Mouse (Mus musculus): ENCODE data around the gene Sidt2. TPM values are rescaled to one million over a fixed set of nuclear protein-coding genes. Genes with fewer than 3 reads are reported as not detected.

Sidt2 gene
- polyA plus RNA-seq, 1 experiment from 2014 or later = 23.7 TPM

GRCm38 (mm10) chr9:45961855-45962254 lies 6.8 kb upstream of the Sidt2 start:
- no peaks in the 10 kb centered on the region for H3K9me3 ChIP-seq (replicated peaks)
- H3K4me3 ChIP-seq = no peak overlapping the region
- H3K36me3 ChIP-seq = peaks cover 69% of the 10 kb centered on the region
- no peaks in the 10 kb centered on the region for H3K27me3 ChIP-seq (ENCODE audit: low read depth, poor library complexity, severe bottlenecking)
- no peak for DNase-seq (ENCODE audit: low spot score)
- no peak overlapping the region for H3K27ac ChIP-seq (replicated peaks)
- H3K4me1 ChIP-seq = no peaks in the 10 kb centered on the region
- WGBS = 89% methylated on average over 2 of the region's 2 CpGs

DNA sequence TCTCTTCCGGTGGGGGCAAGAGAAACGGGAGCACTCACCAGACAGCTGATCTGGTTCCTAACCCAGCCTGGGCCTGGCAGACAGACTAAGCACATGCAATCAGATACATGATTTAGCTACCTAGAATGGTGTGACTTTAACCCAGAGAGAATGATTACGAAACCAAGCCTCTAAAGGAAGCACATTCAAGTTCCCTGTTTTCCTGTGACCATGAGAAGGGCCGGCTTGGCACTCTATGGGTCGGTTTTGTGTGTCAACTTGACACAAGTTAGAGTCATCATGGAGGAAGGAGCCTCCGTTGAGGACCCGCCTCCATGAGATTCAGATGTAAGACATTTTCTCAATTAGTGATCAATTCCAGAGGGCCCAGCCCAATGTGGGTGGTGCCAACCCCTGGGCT lies 4.6 kb upstream of the Sidt2 start:
- no peak for DNase-seq (ENCODE audit: low spot score)

GRCm38 (mm10) chr9:45958851-45959250 lies 3.8 kb upstream of the Sidt2 start:
- Histone ChIP-seq H3K9me3 (replicated peaks) (no peaks in the 10 kb centered on the region), H3K4me1 (peaks cover 20% of the 10 kb centered on the region), H3K4me3 (no peak overlapping the region), H3K27me3 (ENCODE audit: low read depth, poor library complexity, severe bottlenecking) (no peaks in the 10 kb centered on the region), H3K36me3 (peaks cover 38% of the 10 kb centered on the region), H3K27ac (replicated peaks) (no peak overlapping the region)
- no peak for DNase-seq (ENCODE audit: low spot score)
- WGBS = 55% methylated on average over 4 of the region's 4 CpGs

More for the DNA sequence above, 4.6 kb upstream of the Sidt2 start:
- Histone ChIP-seq H3K27ac (replicated peaks) (no peak overlapping the region), H3K9me3 (replicated peaks) (no peaks in the 10 kb centered on the region), H3K4me1 (peaks cover 12% of the 10 kb centered on the region), H3K4me3 (no peak overlapping the region), H3K27me3 (ENCODE audit: low read depth, poor library complexity, severe bottlenecking) (no peaks in the 10 kb centered on the region), H3K36me3 (peaks cover 47% of the 10 kb centered on the region)
- WGBS = 88% methylated on average over 7 of the region's 7 CpGs

GRCm38 (mm10) chr9:45958023-45958670 lies 3.1 kb upstream of the Sidt2 start:
- Histone ChIP-seq H3K27me3 (ENCODE audit: low read depth, poor library complexity, severe bottlenecking) (no peaks in the 10 kb centered on the region), H3K36me3 (peaks cover 31% of the 10 kb centered on the region), H3K4me3 (no peak overlapping the region), H3K9me3 (replicated peaks) (no peaks in the 10 kb centered on the region), H3K27ac (replicated peaks) (no peak overlapping the region), H3K4me1 (peaks cover 27% of the 10 kb centered on the region)
- WGBS = 81% methylated on average over 7 of the region's 7 CpGs
- no peak for DNase-seq (ENCODE audit: low spot score)

DNA sequence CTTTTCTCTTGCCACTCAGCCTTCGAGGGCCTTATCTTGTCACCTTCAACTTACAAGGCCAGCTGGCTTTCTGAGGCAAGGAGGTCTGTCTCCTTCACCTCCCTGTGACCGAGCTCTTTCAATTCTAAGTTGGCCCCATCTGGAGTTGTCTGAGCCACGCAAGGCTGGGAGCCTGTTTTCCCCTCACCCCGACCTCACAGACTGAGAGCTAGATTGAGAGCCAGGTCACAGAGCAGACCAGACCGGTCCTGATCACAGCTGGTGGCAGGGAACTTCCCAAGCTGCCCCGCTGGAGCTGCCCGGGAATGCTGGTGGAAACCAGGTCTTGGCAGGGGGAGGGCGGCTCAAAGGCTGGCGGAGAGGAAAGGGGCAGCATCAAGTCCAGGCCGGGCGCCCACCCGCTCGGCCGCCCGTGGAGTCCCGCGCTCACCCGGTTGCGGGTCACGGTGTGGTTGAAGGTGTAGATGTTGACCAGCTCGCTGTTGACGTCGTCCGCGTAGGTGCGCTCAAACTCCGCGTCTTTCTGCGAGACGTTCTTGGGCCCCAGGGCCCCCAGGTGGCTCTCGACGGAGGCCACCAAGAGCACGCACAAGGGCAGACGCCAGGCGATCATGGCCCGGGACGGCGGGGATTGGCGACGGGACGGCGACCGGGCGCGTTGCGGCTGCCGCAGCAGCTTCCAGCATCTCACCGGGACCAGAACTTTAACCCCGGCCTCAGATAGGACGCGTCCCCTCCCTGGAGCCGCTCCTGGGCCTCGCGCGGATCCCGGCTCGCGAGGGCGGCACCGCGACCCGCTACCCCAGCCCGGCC lies 558 bp downstream of the Sidt2 start:
- H3K4me3 ChIP-seq = peak overlapping the region; percentile 92
- under 1% methylated on average over 63 of the region's 63 CpGs for WGBS
- H3K27ac ChIP-seq (replicated peaks) = peak overlapping the region; percentile 93
- peaks cover 30% of the 10 kb centered on the region for H3K4me1 ChIP-seq
- peak; percentile 57 for DNase-seq (ENCODE audit: low spot score)
- no peaks in the 10 kb centered on the region for H3K9me3 ChIP-seq (replicated peaks)
- no peaks in the 10 kb centered on the region for H3K27me3 ChIP-seq (ENCODE audit: low read depth, poor library complexity, severe bottlenecking)
- H3K36me3 ChIP-seq = peaks cover 31% of the 10 kb centered on the region

DNA sequence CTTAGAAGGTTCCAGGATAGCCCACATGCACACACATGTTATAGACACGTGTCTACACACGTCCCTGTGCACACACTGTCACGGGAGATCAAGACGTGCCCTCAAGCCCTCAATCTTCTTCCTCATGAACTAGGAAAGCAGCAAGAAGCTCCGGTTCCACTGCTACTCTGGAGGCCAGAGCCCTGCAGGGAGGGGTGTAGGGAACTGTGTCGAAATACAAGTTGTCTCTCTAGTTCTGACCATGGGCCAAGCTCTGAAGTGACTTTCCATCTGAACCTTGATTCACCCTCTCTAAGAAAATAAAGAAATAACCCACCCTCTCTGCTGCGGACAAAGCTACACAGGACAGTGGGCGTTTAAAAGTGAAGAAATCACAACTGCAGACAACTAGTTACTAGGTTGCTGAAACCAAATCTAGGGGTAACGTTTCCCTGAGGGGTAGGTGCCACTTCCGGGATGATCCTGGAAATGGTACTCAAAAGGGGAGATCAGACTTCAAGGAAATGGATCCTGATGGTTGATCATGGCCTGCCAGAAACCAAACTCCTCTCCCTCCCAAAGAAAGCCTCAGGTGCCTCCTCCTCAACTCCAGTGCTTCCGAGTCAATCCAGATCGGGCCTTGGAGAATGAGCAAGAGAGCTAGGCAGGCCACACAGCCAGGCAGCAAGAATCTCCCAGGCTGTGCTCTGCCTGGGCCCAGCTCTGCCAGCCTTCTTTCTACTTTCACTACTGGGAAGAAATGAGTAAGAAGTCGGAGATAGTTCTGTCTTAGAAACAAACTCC lies 1.4 kb downstream of the Sidt2 start:
- DNase-seq (ENCODE audit: low spot score) = no peak
- Histone ChIP-seq H3K27ac (replicated peaks) (0 out of 2 replicates have a peak overlapping the region, but pooled peaks have one; percentile 46), H3K4me3 (peak overlapping the region; percentile 92), H3K27me3 (ENCODE audit: low read depth, poor library complexity, severe bottlenecking) (no peaks in the 10 kb centered on the region), H3K36me3 (peaks cover 38% of the 10 kb centered on the region), H3K9me3 (replicated peaks) (no peaks in the 10 kb centered on the region), H3K4me1 (peaks cover 30% of the 10 kb centered on the region)
- WGBS = 70% methylated on average over 13 of the region's 13 CpGs

DNA sequence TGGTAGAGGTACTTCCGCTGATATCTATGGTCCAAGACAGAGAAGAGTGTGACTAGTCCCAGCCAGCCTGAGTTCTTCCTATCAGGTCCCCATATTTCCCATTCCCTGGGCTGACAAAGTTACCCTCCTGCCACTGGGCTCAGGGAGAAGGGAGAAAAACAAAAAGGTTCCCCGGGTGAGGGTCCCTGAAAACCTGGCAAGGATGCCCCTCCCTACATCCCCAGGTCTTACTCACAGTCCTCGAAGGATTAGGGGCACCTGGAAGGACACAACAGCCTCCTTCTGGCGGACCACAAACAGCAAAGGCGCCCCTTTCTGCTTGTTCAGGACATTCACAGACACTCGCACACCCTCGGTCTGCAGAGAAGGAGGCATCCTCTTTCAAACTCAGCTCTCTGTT lies 2.2 kb downstream of the Sidt2 start:
- peak overlapping the region; percentile 92; the same call in 1 of the 2 replicates for H3K4me3 ChIP-seq
- no peak overlapping the region for H3K27ac ChIP-seq (replicated peaks)
- 84% methylated on average over 7 of the region's 7 CpGs for WGBS
- H3K4me1 ChIP-seq = peaks cover 30% of the 10 kb centered on the region
- no peaks in the 10 kb centered on the region for H3K9me3 ChIP-seq (replicated peaks)
- no peak for DNase-seq (ENCODE audit: low spot score)
- no peaks in the 10 kb centered on the region for H3K27me3 ChIP-seq (ENCODE audit: low read depth, poor library complexity, severe bottlenecking)
- peaks cover 47% of the 10 kb centered on the region for H3K36me3 ChIP-seq

DNA sequence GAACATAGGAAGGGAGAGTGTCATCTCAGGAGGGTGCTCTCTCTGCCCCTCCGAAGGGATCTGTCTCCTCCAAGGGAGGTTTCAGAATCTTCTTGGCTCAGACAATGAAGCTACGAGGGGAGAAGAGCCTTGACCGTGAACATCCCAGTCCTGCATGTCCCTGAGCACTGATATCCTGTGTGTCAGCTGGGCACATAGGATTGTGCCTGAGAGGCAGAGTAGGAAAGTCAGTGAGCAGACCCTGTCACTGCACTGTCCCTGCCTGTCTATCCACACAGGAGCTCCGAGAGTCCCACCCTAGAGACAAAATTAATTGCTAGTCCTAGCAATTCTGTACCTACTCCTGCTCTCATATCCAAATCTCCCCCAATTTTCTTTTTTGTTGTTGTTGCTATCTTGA lies 3.0 kb downstream of the Sidt2 start:
- peaks cover 30% of the 10 kb centered on the region for H3K4me1 ChIP-seq
- H3K36me3 ChIP-seq = peaks cover 54% of the 10 kb centered on the region

GRCm38 (mm10) chr9:45946872-45947183 lies 8.2 kb downstream of the Sidt2 start:
- Histone ChIP-seq H3K36me3 (peaks cover 97% of the 10 kb centered on the region), H3K4me1 (no peaks in the 10 kb centered on the region; the same call in 1 of the 2 replicates), H3K27me3 (ENCODE audit: low read depth, poor library complexity, severe bottlenecking) (no peaks in the 10 kb centered on the region), H3K4me3 (no peak overlapping the region), H3K9me3 (replicated peaks) (no peaks in the 10 kb centered on the region), H3K27ac (replicated peaks) (no peak overlapping the region)
- WGBS = 90% methylated on average over 10 of the region's 10 CpGs
- DNase-seq (ENCODE audit: low spot score) = no peak

More for the DNA sequence above, 3.0 kb downstream of the Sidt2 start:
- 89% methylated on average over 4 of the region's 4 CpGs for WGBS
- H3K27ac ChIP-seq (replicated peaks) = no peak overlapping the region
- no peaks in the 10 kb centered on the region for H3K27me3 ChIP-seq (ENCODE audit: low read depth, poor library complexity, severe bottlenecking)
- H3K4me3 ChIP-seq = no peak overlapping the region
- DNase-seq (ENCODE audit: low spot score) = no peak
- H3K9me3 ChIP-seq (replicated peaks) = no peaks in the 10 kb centered on the region

GRCm38 (mm10) chr9:45946182-45946871 lies 8.7 kb downstream of the Sidt2 start:
- H3K9me3 ChIP-seq (replicated peaks) = no peaks in the 10 kb centered on the region
- DNase-seq (ENCODE audit: low spot score) = no peak
- no peak overlapping the region for H3K27ac ChIP-seq (replicated peaks)
- peaks cover 97% of the 10 kb centered on the region for H3K36me3 ChIP-seq
- no peaks in the 10 kb centered on the region; the same call in 1 of the 2 replicates for H3K4me1 ChIP-seq
- no peaks in the 10 kb centered on the region for H3K27me3 ChIP-seq (ENCODE audit: low read depth, poor library complexity, severe bottlenecking)
- WGBS = 84% methylated on average over 16 of the region's 16 CpGs
- no peak overlapping the region for H3K4me3 ChIP-seq

DNA sequence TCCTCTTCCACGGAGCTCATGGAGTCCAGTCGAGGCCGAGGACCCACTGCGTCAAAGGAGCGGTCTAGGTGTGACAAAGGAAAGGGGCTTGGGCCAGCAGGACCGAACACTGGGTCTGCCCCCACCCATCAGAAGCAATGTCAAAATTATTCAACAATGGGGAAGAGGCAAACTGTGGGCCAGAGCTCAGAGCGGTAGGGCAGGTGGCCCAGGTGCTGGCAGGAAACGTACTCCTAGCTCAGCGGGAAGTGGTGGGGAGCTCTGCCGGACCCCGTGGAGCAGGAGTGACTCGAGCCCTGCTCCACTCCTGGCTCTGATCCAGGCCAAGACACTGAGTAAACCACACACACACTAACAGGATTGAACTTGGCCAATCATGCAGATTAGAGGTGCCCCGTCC lies 9.3 kb downstream of the Sidt2 start:
- Histone ChIP-seq H3K9me3 (replicated peaks) (no peaks in the 10 kb centered on the region), H3K36me3 (peaks cover 98% of the 10 kb centered on the region), H3K27me3 (ENCODE audit: low read depth, poor library complexity, severe bottlenecking) (no peaks in the 10 kb centered on the region), H3K4me1 (no peaks in the 10 kb centered on the region; the same call in 1 of the 2 replicates), H3K27ac (replicated peaks) (no peak overlapping the region), H3K4me3 (no peak overlapping the region)
- DNase-seq (ENCODE audit: low spot score) = no peak
- 94% methylated on average over 13 of the region's 13 CpGs for WGBS

Measured in midbrain, embryonic 10.5 days (tissue).